Mouse (Mus musculus) midbrain, embryonic 16.5 days (tissue): ENCODE measurements around the gene Tmem265. TPM values are rescaled to one million over a fixed set of nuclear protein-coding genes. Genes with fewer than 3 reads are reported as not detected.

ENCODE experiments used
- ATAC-seq: fragments of 200-750 bp; cut with Nextera tagmentation; 2 replicates; pipeline ENCODE4 v1.8.0; 2017; ENCODE audit warnings: moderate TSS enrichment
- H3K27ac ChIP-seq: fragments of 300-500 bp; sonication (generic); 2 replicates; pipeline ENCODE4 v1.5.1; 2014; ENCODE audit warnings: mild to moderate bottlenecking, low read length, mixed read lengths
- H3K27me3 ChIP-seq: fragments of 300-500 bp; sonication (generic); 2 replicates; pipeline ENCODE4 v1.6.1; 2014; ENCODE audit warnings: low read depth, low read length, mixed read lengths; ENCODE audit not compliant: control insufficient read depth, insufficient read depth
- H3K36me3 ChIP-seq: fragments of 300-500 bp; sonication (generic); 2 replicates; pipeline ENCODE4 v1.6.1; 2014; ENCODE audit warnings: mild to moderate bottlenecking, low read length, moderate library complexity, mixed read lengths; ENCODE audit not compliant: control insufficient read depth, insufficient read depth
- H3K4me1 ChIP-seq: fragments of 300-500 bp; sonication (generic); 2 replicates; pipeline ENCODE4 v1.6.1; 2014; ENCODE audit warnings: mild to moderate bottlenecking, low read length, mixed read lengths; ENCODE audit not compliant: control insufficient read depth, insufficient read depth
- H3K4me2 ChIP-seq: fragments of 300-500 bp; sonication (generic); 2 replicates; pipeline ENCODE4 v1.6.1; 2014; ENCODE audit warnings: mild to moderate bottlenecking, low read length, mixed read lengths
- H3K4me3 ChIP-seq: fragments of 300-500 bp; sonication (generic); 2 replicates; pipeline ENCODE4 v1.5.1; 2014; ENCODE audit warnings: low read depth, mild to moderate bottlenecking, low read length, moderate library complexity, mixed read lengths
- H3K9ac ChIP-seq: fragments of 300-500 bp; sonication (generic); 2 replicates; pipeline ENCODE4 v1.6.1; 2014; ENCODE audit warnings: low read depth, low read length, mixed read lengths
- H3K9me3 ChIP-seq: fragments of 300-500 bp; sonication (generic); replicated peaks from 2 replicates; pipeline ENCODE4 v1.6.1; 2014; ENCODE audit warnings: mild to moderate bottlenecking, low read length, mixed read lengths; ENCODE audit not compliant: control insufficient read depth, poor library complexity, severe bottlenecking
- WGBS: fragments of 180-500 bp; shearing (Covaris S2); extraction: QIAGEN DNeasy Blood & Tissue Kit; methylation state at CpG from one replicate; pipeline ENCODE4 v1.1.7; 2014; 5-methylcytosine and 5-hydroxymethylcytosine counted together
- polyA plus RNA-seq: library from polyadenylated mRNA; unstranded; fragments of >200 nt; fragmentation: Nextera tagmentation; extraction: Ambion mirVana; gene quantifications from 2 replicates; pipeline ENCODE4 v1.2.1, GENCODE M21; 2015

The Tmem265 gene
- 8.5 and 9.4 TPM in 2 replicates for polyA plus RNA-seq

DNA sequence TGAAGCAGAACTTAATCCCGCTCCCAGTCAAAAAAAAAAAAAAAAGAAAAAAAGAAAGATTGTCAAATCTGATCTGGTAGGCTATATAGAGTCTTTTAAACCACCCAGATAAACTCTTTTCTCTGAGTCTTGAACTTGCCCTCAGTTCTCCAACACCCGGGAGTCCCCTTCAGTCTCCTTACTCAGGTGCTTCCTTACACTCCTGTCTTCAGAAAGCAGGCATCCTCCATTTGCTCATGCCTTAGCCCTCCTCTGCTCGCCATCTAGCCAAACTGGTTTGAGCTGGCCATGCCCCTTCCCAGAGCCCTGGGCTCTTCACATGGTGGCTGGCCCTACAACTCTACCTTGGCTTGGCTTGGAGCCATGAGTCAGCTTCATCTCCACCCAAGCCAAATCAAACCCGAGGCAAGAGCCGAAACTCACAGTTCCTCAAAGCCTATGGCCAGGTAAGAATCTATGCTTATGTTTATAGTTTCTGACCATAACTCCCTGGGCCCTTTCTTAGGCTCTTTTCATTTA is at the start of gene Tmem265:
Gene Tmem265, plus strand, starts transcription at position 51 of the 519 bp plus-strand sequence.
- no peak within 1 kb of the TSS for H3K4me3 ChIP-seq
- H3K9me3 ChIP-seq = no peaks in the 10 kb centered on the region
- no peak within 1 kb of the TSS for H3K9ac ChIP-seq
- ATAC-seq = no peak
- 92% methylated on average over 5 of the region's 5 CpGs for WGBS
- H3K36me3 ChIP-seq = peaks cover 45% of the 10 kb centered on the region
- H3K27ac ChIP-seq = no peak within 1 kb of the TSS
- H3K4me1 ChIP-seq = no peaks in the 10 kb centered on the region
- H3K4me2 ChIP-seq = no peak within 1 kb of the TSS
- no peaks in the 10 kb centered on the region for H3K27me3 ChIP-seq

GRCm38 (mm10) chr7:127511808-127512230 is 49.4 kb upstream of the Tmem265 start, which contains the start of gene Srcap:
Gene Srcap, plus strand, starts transcription at chr7:127511983.
- under 1% methylated on average over 34 of the region's 37 CpGs for WGBS
- no peaks in the 10 kb centered on the region for H3K27me3 ChIP-seq

DNA sequence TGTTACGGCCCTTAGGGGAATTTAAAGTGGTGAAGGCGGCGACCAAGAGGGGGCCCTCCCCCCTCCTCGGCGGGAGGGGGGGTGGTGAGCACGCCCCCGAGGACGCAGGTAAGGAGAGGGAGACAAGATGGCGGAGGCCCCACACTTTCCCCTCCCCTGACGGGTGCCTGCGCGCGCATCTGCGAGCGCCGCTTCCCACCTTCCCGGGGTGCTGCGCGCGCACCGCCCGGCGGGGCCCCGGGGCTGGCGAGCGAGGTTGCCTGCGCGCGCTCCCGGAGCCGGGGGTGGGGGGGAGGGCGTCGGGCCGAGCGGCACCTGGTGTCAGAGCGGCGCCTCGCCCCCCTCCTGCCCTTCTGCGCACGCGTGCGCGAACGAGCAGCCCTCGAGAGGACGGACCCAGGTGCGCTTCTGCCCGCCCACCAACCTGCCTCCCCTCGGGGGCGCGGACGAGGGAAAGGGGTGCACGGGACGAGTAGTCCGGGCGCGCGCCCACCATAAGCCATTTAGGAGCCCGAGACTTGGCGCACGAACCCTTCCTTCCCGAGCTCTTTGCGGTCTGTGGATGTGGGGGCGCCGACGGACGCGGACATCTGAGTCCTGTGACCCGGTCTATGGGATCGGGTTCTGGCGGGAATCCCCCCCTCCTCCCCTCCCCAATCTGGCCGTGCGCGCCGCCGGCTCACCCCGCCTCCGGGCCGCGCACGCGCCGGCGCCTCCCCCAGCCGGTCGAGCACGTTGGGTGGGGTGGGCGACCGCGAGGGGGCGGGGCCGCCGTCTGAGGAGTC is 48.8 kb upstream of the Tmem265 start:
- H3K27ac ChIP-seq = peak overlapping the region; percentile 99
- no peaks in the 10 kb centered on the region for H3K27me3 ChIP-seq
- 0% methylated on average over 68 of the region's 93 CpGs for WGBS

More at GRCm38 (mm10) chr7:127511808-127512230, 49.4 kb upstream of the Tmem265 start, which contains the start of gene Srcap:
- peak within 1 kb of the TSS; percentile 70 for H3K4me2 ChIP-seq
- no peaks in the 10 kb centered on the region for H3K9me3 ChIP-seq
- ATAC-seq = peak; percentile 99
- H3K36me3 ChIP-seq = peaks cover 8% of the 10 kb centered on the region; the same call in 1 of the 2 replicates
- H3K4me3 ChIP-seq = peak within 1 kb of the TSS; percentile 85
- H3K9ac ChIP-seq = peak within 1 kb of the TSS; percentile 94
- peak within 1 kb of the TSS; percentile 99 for H3K27ac ChIP-seq
- peaks cover 18% of the 10 kb centered on the region for H3K4me1 ChIP-seq

DNA sequence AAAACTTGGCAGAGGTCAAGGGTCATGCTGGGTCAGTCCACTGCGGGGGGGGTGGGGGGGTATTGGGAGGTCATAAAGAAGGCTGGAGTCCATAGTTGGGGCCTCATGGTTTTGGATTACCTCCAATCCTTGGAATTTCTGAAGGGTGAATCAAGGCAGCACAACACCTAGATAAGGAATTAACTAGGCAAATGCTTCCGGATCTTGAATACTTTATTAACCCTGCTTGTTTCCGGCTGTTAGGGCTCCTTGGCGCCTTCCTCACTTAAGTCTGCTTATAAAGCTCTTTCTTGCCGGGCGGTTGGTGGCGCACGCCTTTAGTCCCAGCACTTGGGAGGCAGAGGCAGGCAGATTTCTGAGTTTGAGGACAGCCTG is 48.2 kb upstream of the Tmem265 start:
- peaks cover 18% of the 10 kb centered on the region for H3K4me1 ChIP-seq
- H3K27ac ChIP-seq = peak overlapping the region; percentile 99
- ATAC-seq = no peak
- WGBS = 39% methylated on average over 8 of the region's 8 CpGs
- H3K4me3 ChIP-seq = peak overlapping the region; percentile 85
- H3K9me3 ChIP-seq = no peaks in the 10 kb centered on the region
- no peaks in the 10 kb centered on the region for H3K27me3 ChIP-seq
- H3K4me2 ChIP-seq = peak overlapping the region; percentile 70
- peaks cover 12% of the 10 kb centered on the region; the same call in 1 of the 2 replicates for H3K36me3 ChIP-seq
- H3K9ac ChIP-seq = peak overlapping the region; percentile 94

More for the DNA sequence above, 48.8 kb upstream of the Tmem265 start:
- Histone ChIP-seq H3K9ac (peak overlapping the region; percentile 94), H3K36me3 (peaks cover 9% of the 10 kb centered on the region; the same call in 1 of the 2 replicates), H3K4me1 (peaks cover 18% of the 10 kb centered on the region), H3K4me2 (peak overlapping the region; percentile 70), H3K4me3 (peak overlapping the region; percentile 85), H3K9me3 (no peaks in the 10 kb centered on the region)
- ATAC-seq = peak; percentile 85

GRCm38 (mm10) chr7:127513781-127514180 is 47.4 kb upstream of the Tmem265 start:
- Histone ChIP-seq H3K36me3 (peaks cover 12% of the 10 kb centered on the region; the same call in 1 of the 2 replicates), H3K27ac (no peak overlapping the region), H3K9ac (no peak overlapping the region), H3K4me1 (peaks cover 18% of the 10 kb centered on the region), H3K4me3 (no peak overlapping the region), H3K4me2 (peak overlapping the region; percentile 70), H3K9me3 (no peaks in the 10 kb centered on the region), H3K27me3 (no peaks in the 10 kb centered on the region)
- no peak for ATAC-seq
- 84% methylated on average over 3 of the region's 3 CpGs for whole genome bisulfite sequencing

- Histone ChIP-seq H3K4me3 (no peak overlapping the region), H3K4me2 (no peak overlapping the region), H3K27me3 (no peaks in the 10 kb centered on the region), H3K27ac (no peak overlapping the region), H3K36me3 (peaks cover 21% of the 10 kb centered on the region), H3K9me3 (no peaks in the 10 kb centered on the region), H3K4me1 (peaks cover 18% of the 10 kb centered on the region), H3K9ac (no peak overlapping the region)
- 95% methylated on average over 7 of the region's 7 CpGs for WGBS
- ATAC-seq = no peak
Observed at GRCm38 (mm10) chr7:127515846-127516245, 45.3 kb upstream of the Tmem265 start.

DNA sequence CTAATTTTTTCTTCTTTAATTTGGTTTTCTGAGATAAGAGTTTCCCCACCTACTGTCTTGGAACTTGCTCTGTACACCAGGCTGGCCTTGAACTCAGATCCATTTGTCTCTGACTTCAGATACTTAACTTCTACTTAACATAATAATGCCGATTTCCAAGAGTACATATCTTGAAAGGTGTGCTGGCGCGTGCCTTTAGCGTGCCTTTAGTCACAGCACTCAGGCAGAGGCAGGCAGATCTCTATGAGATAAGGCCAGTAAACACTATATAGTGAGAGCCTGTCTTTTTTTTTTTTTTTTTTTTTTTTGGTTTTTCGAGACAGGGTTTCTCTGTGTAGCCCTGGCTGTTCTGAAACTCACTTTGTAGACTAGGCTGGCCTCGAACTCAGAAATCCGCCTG is 44.8 kb upstream of the Tmem265 start:
- H3K9me3 ChIP-seq = no peaks in the 10 kb centered on the region
- no peak overlapping the region for H3K4me2 ChIP-seq
- peaks cover 14% of the 10 kb centered on the region for H3K4me1 ChIP-seq
- H3K36me3 ChIP-seq = peaks cover 26% of the 10 kb centered on the region
- WGBS = 96% methylated on average over 6 of the region's 7 CpGs
- H3K27me3 ChIP-seq = no peaks in the 10 kb centered on the region
- no peak for ATAC-seq
- no peak overlapping the region for H3K27ac ChIP-seq
- no peak overlapping the region for H3K4me3 ChIP-seq
- no peak overlapping the region for H3K9ac ChIP-seq

DNA sequence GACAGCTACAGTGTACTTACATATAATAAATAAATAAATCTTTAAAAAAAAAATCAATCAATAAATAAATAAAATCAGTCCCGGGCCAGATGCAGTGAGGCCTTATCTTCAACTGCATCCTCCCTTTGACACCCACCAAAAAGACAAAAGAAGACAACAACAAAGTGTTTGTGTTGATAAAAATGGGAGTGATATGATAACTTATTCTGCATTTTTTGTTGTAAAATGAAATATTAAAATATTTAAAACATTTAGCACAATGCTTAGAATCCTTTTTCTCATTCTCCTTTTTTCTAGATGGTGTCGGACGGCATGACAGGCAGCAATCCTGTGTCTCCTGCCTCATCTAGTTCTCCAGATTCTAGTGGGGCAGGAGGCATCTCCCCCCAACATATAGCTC is 41.9 kb upstream of the Tmem265 start, which contains the start of gene Gm42715:
Gene Gm42715, plus strand, starts transcription at position 301 of the 400 bp plus-strand sequence.
- no peak within 1 kb of the TSS for H3K9ac ChIP-seq
- peaks cover 5% of the 10 kb centered on the region for H3K4me1 ChIP-seq
- no peak within 1 kb of the TSS for H3K4me2 ChIP-seq
- H3K27ac ChIP-seq = no peak within 1 kb of the TSS
- H3K9me3 ChIP-seq = no peaks in the 10 kb centered on the region
- no peak within 1 kb of the TSS for H3K4me3 ChIP-seq
- peaks cover 47% of the 10 kb centered on the region for H3K36me3 ChIP-seq
- ATAC-seq = no peak
- H3K27me3 ChIP-seq = no peaks in the 10 kb centered on the region
- WGBS = 94% methylated on average over 3 of the region's 3 CpGs

GRCm38 (mm10) chr7:127541671-127542070 is 19.5 kb upstream of the Tmem265 start:
- no peak overlapping the region for H3K9ac ChIP-seq
- WGBS = 98% methylated on average over 3 of the region's 3 CpGs
- no peak for ATAC-seq
- no peak overlapping the region for H3K27ac ChIP-seq
- H3K36me3 ChIP-seq = peaks cover 72% of the 10 kb centered on the region
- H3K4me1 ChIP-seq = peaks cover 3% of the 10 kb centered on the region; the same call in 1 of the 2 replicates
- no peak overlapping the region for H3K4me2 ChIP-seq
- no peaks in the 10 kb centered on the region for H3K27me3 ChIP-seq
- no peaks in the 10 kb centered on the region for H3K9me3 ChIP-seq
- H3K4me3 ChIP-seq = no peak overlapping the region
